Mouse (Mus musculus) embryo, embryonic 9.5 days (tissue): ENCODE results near the gene Orm3.

ENCODE experiments used
- DNase-seq: peaks from one replicate; pipeline ENCODE4 v3.0.0-alpha.2; 2017; ENCODE audit errors: extremely low spot score

The Orm3 gene

DNA sequence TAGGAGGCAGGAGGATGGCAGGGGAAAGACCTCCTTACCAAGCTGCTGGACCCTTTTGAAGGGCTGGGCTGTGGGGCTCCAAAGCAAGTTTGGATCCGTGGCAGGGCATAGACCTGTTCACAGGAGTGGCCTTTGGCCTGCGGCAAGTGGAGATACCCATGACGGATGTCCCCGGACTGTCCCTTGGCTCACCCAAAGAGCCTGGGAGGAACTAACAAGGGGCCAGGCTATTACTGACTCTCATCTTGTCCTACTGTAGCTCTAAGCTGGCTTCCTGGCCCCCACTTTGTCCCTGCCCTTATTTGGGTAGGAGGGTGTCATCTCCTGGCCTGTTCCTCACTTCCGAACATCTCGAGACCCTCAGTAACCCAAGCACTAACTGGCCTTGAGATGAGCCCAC is 46.6 kb downstream of the Orm3 start:
- DNase-seq = no peak

DNA sequence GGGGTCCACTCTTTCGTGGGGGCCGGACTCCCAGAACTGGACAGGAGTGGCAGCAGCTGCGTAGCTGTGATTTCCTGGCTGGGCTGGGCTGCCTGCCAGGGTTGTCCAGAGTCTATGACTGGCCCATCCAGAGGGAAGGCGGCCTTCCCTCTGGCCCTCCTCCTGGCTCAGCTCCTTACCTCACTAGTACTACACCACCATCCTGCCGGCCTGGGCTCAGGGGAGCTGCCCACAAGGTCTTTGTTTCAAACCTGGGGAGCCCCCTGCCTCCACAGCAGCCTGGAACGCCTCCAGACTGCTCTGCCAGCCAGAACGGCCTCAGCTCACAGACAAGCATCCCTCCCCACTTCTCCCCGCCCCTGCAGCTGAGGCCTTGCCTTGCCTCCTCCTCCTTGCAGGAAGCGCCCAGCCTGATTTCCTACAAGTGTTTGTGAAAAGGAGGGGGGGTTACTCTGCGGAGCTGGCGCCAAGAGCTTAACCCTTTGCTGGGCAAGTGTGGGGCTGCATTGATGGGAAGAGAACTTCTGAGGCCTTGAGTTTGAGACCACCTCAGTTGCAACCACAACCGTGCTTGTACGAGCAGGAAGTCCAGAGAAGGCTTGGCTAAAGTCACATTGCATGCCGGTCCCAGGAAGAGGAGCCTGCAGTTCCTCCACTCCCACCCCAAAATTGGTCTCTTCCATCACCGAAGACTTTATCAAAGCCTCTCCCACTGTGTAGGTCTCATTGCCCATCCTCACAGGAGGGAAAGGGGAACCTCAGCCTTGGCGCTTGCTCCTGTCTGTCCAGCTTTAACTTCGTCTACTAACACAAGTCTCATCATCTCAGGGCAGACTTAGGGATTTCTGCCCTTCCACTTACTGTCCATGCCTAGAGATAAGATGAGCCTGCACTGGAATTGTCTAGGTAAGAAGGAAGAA is 47.3 kb downstream of the Orm3 start, which contains the start of gene Akna:
TSS of gene Akna (minus strand) at position 315 of the 920 bp plus-strand sequence.
- peak; percentile 85 for DNase-seq

DNA sequence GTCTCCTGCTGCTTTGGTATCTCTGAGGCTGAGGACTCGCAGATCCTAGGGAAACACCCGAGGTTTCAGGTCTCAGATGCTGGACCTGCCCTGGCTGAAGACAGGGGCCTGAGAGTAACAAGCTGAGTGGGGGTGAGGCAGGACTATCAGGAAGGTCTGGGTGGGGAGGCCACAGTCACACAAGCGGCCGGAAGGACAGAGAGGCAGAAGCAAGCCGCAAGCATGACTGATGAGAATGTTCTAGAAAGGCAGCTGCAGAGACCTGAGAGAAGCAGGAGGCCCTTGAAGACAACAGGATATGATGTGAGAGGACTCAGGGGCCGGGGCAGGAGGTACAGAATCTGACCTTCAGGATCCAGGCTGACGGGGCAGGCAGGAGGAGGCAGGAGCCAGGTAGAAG is 48.2 kb downstream of the Orm3 start:
- DNase-seq = no peak

DNA sequence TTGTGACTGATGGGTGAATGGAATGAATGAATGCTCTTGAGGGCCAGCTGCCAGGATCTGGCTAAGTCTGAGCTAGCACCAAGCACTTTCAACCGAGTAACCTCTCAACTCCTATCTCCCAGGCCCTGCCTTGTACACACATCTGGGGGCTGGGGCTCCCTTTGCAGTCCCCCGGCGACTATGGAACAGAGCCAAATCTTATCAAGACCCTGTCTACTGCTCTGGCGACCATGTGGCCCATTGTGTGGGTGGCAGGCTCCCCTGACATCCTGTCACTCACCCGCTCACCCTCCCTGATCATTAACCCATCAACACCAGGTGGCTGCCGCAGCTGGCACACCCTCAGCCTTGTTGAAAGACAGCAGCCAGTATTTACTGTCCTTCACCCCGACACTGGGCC is 49.1 kb downstream of the Orm3 start:
- DNase-seq = no peak

DNA sequence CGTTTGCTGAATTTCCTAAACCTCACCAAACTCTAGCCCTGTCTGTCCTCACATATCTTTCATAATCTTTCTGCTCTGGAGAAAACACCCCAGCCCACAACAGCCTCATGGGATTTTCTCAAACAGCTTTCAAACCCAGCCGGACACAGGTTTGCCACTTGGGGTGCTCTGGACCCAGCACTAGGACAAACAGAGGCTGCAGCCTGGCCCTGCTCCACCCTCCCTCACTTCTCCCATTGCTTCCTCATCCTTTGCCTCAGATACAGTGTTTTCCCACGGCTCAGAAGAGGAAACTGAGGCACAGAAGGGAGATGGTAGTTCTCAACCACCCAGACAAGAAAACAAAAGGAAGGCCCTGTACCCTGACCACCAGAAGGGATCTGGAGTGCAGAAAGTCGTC is 49.7 kb downstream of the Orm3 start:
- no peak for DNase-seq

DNA sequence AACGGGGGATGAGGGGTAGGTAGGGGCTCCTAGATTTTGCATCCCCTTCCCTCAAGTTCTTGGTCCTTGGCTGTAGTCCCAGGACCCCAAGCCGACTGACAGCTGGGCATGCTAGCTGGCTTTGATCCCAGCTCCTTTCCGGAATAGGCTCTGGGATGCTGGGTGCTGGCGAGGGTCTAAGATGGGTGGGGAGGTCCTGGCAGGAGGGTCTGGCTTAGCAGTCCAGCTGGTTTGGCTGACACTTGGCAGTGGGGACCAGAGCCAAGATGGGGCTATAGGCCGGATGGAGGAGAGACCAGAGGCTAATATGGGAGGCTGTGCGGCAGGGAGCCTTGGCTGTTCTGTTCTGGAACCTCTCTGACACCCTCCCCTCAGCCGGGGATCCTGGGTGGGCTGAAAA is 52.3 kb downstream of the Orm3 start:
- DNase-seq = no peak

DNA sequence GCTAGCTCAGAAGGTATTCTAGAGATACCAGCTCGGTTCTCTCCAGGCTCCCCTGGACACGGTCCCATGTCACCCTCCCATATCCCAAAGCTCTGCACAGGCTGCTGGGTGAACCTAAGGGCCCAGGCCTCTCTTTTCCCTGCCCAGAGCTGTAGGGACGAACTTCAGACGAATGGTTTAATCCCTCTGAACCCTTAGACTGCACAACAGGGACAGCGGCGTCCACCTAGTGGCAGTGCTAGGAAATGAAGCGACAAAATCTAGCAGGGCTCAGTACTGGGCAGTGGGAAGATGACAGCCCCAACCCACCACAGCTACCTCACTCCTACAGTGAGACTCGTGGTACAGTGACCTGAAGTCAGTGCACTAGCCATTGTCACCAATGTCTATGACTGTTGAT is 52.7 kb downstream of the Orm3 start:
- DNase-seq = peak; percentile 74
